Mouse (Mus musculus): ENCODE measurements at regions not wholly inside any gene's neighbourhood (a gene's known extent, or its start where the extent isn't known, plus 50 kb on each side); places are given as distances from the start of the nearest gene placed in this dataset.

DNA sequence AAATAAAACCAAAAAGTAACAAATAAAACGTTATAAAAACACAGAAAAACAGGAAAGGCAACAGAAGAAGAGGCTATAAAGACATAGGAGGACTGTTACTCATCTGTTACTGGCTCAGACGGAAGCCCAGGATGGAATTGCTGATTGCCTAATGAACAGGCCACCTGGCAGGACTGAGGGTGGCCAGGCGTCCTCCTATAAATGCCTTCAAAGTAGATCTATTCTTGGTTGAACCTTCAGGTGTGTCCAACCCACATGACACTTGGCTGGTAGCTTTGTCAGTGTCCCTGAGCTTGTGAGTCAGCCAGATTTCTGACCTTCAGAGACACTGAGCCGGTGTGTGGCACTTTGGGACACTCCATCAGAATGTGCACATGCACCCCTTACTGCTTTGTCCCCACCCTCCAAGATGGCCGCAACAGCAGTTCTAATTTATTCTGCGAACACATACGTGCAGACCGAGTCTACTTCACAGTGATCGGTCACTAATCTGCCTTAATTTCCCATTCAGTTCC lies 222.5 kb upstream of the Runx1 start:
- TF ChIP-seq CTCF (IDR thresholded peaks at IDR 0.05; ENCODE audit: control insufficient read depth, insufficient read depth, insufficient replicate concordance, low read depth, low read length) (no peak), POLR2A (IDR thresholded peaks at IDR 0.05; ENCODE audit: control insufficient read depth, low read depth, low read length) (no peak)
